9 mouse cellular contexts compared by ENCODE assay signal in genomic region chr11:120369656-120370055, GRCm38 (mm10). TPM values are rescaled to one million over a fixed set of nuclear protein-coding genes. Genes with fewer than 3 reads are reported as not detected.
DNase-seq lines count a peak whose midpoint lies in the region; ATAC-seq and TF ChIP-seq lines count a peak whose summit lies in the region.
"Had no signal": no experiment of that assay in that cellular context is flagged by ENCODE, and none has a peak within 500 bp of the region (broad histone marks: within the 10 kb centered on the region; RNA-seq: fewer than 3 reads in every experiment).

No protein-coding gene starts in this region.

- H3K9me3 ChIP-seq in forebrain, embryonic 16.5 days (ENCODE audit: control insufficient read depth, low read length): no peaks in the 10 kb centered on the region
- H3K9me3 ChIP-seq in hindbrain, embryonic 15.5 days: no peaks in the 10 kb centered on the region
- no peaks in the 10 kb centered on the region for H3K9me3 ChIP-seq in limb, embryonic 14.5 days (ENCODE audit: control insufficient read depth, low read length)
- no peaks in the 10 kb centered on the region for H3K9me3 ChIP-seq in midbrain, embryonic 14.5 days (ENCODE audit: control insufficient read depth, low read length)
- no peaks in the 10 kb centered on the region for H3K9me3 ChIP-seq in stomach, embryonic 14.5 days (ENCODE audit: control insufficient read depth, low read depth, low read length)
- H3K9me3 ChIP-seq: limb, embryonic 15.5 days had no signal

- H3K4me2 ChIP-seq in forebrain, embryonic 16.5 days (ENCODE audit: low read length): no peak overlapping the region
- no peak overlapping the region for H3K4me2 ChIP-seq in hindbrain, embryonic 15.5 days
- no peak overlapping the region for H3K4me2 ChIP-seq in limb, embryonic 14.5 days (replicated peaks; ENCODE audit: low read depth, low read length, severe bottlenecking)
- no peak overlapping the region for H3K4me2 ChIP-seq in midbrain, embryonic 14.5 days (ENCODE audit: low read length)
- H3K4me2 ChIP-seq in stomach, embryonic 14.5 days (replicated peaks; ENCODE audit: low read depth, low read length): no peak overlapping the region
- H3K4me2 ChIP-seq: limb, embryonic 15.5 days had no signal

- H3K27me3 ChIP-seq in forebrain, embryonic 16.5 days (replicated peaks; ENCODE audit: control insufficient read depth, insufficient read depth, low read length): no peaks in the 10 kb centered on the region
- H3K27me3 ChIP-seq in hindbrain, embryonic 15.5 days: no peaks in the 10 kb centered on the region
- H3K27me3 ChIP-seq in limb, embryonic 14.5 days (ENCODE audit: control insufficient read depth, insufficient read depth, low read length): no peaks in the 10 kb centered on the region
- H3K27me3 ChIP-seq in midbrain, embryonic 14.5 days (ENCODE audit: control insufficient read depth, insufficient read depth, low read length): no peaks in the 10 kb centered on the region
- no peaks in the 10 kb centered on the region for H3K27me3 ChIP-seq in stomach, embryonic 14.5 days (ENCODE audit: control insufficient read depth, insufficient read depth, low read length)
- H3K27me3 ChIP-seq: limb, embryonic 15.5 days had no signal

- ATAC-seq in forebrain, embryonic 16.5 days: peak; percentile 49
- ATAC-seq in hindbrain, embryonic 15.5 days (ENCODE audit: low FRiP score, low read depth): peak; percentile 43; the same call in 1 of the 2 replicates
- peak; percentile 66 for ATAC-seq in limb, embryonic 14.5 days (ENCODE audit: low FRiP score, low read depth)
- peak; percentile 39; the same call in 1 of the 2 replicates for ATAC-seq in midbrain, embryonic 14.5 days (ENCODE audit: low FRiP score, low TSS enrichment)
- ATAC-seq in stomach, embryonic 14.5 days (ENCODE audit: insufficient number of reproducible peaks, insufficient read depth, low FRiP score, low read depth): peak; percentile 74

- no peak for TF ChIP-seq POLR2A in limb, embryonic 14.5 days (IDR thresholded peaks at IDR 0.05; ENCODE audit: borderline replicate concordance, extremely low read depth, insufficient read depth, insufficient read length)

- no peak overlapping the region for H3K9ac ChIP-seq in forebrain, embryonic 16.5 days (replicated peaks; ENCODE audit: low read depth, low read length)
- H3K9ac ChIP-seq in hindbrain, embryonic 15.5 days: no peak overlapping the region
- H3K9ac ChIP-seq in limb, embryonic 14.5 days (ENCODE audit: low read depth, low read length, severe bottlenecking): no peak overlapping the region
- H3K9ac ChIP-seq in midbrain, embryonic 14.5 days (replicated peaks; ENCODE audit: low read length): no peak overlapping the region; the same call in 1 of the 2 replicates
- H3K9ac ChIP-seq in stomach, embryonic 14.5 days (replicated peaks; ENCODE audit: low read depth, low read length): no peak overlapping the region
- H3K9ac ChIP-seq: limb, embryonic 15.5 days had no signal

- no peak overlapping the region for H3K4me3 ChIP-seq in forebrain, embryonic 16.5 days (replicated peaks; ENCODE audit: low read length)
- H3K4me3 ChIP-seq in hindbrain, embryonic 15.5 days: no peak overlapping the region
- H3K4me3 ChIP-seq in limb, embryonic 14.5 days (replicated peaks; ENCODE audit: low read length): no peak overlapping the region
- no peak overlapping the region for H3K4me3 ChIP-seq in midbrain, embryonic 14.5 days (replicated peaks; ENCODE audit: low read depth, low read length)
- H3K4me3 ChIP-seq in stomach, embryonic 14.5 days (ENCODE audit: low read depth, low read length): no peak overlapping the region
- H3K4me3 ChIP-seq: limb, embryonic 15.5 days had no signal

- H3K27ac ChIP-seq in forebrain, embryonic 16.5 days (ENCODE audit: low read length): no peak overlapping the region
- no peak overlapping the region for H3K27ac ChIP-seq in hindbrain, embryonic 15.5 days (replicated peaks)
- H3K27ac ChIP-seq in limb, embryonic 14.5 days (replicated peaks; ENCODE audit: low read depth, low read length): no peak overlapping the region
- peak overlapping the region; percentile 2; the same call in 1 of the 2 replicates for H3K27ac ChIP-seq in midbrain, embryonic 14.5 days (replicated peaks; ENCODE audit: low read depth, low read length)
- peak overlapping the region; percentile 11; the same call in 1 of the 2 replicates for H3K27ac ChIP-seq in stomach, embryonic 14.5 days (ENCODE audit: low read length)
- H3K27ac ChIP-seq: limb, embryonic 15.5 days had no signal

- peaks cover 21% of the 10 kb centered on the region for H3K4me1 ChIP-seq in forebrain, embryonic 16.5 days (replicated peaks; ENCODE audit: control insufficient read depth, insufficient read depth, low read length)
- H3K4me1 ChIP-seq in hindbrain, embryonic 15.5 days (replicated peaks): peaks cover 21% of the 10 kb centered on the region
- H3K4me1 ChIP-seq in limb, embryonic 14.5 days (ENCODE audit: control insufficient read depth, insufficient read depth, low read length): no peaks in the 10 kb centered on the region
- H3K4me1 ChIP-seq in midbrain, embryonic 14.5 days (ENCODE audit: control insufficient read depth, insufficient read depth, low read length): peaks cover 22% of the 10 kb centered on the region
- peaks cover 2% of the 10 kb centered on the region; the same call in 1 of the 2 replicates for H3K4me1 ChIP-seq in stomach, embryonic 14.5 days (ENCODE audit: control insufficient read depth, insufficient read depth, low read length)

- 28% methylated on average over 8 of the region's 8 CpGs for WGBS in forebrain, embryonic 16.5 days
- 34% methylated on average over 8 of the region's 8 CpGs for WGBS in hindbrain, embryonic 15.5 days
- WGBS in limb, embryonic 14.5 days: 36% methylated on average over 8 of the region's 8 CpGs
- 34% methylated on average over 8 of the region's 8 CpGs for WGBS in midbrain, embryonic 14.5 days
- 32% methylated on average over 8 of the region's 8 CpGs for WGBS in stomach, embryonic 14.5 days

- peaks cover 17% of the 10 kb centered on the region for H3K36me3 ChIP-seq in forebrain, embryonic 16.5 days (ENCODE audit: control insufficient read depth, insufficient read depth)
- peaks cover 41% of the 10 kb centered on the region for H3K36me3 ChIP-seq in hindbrain, embryonic 15.5 days
- peaks cover 58% of the 10 kb centered on the region for H3K36me3 ChIP-seq in limb, embryonic 14.5 days (ENCODE audit: control insufficient read depth, insufficient read depth, low read length)
- H3K36me3 ChIP-seq in midbrain, embryonic 14.5 days (ENCODE audit: control insufficient read depth, insufficient read depth, low read length): peaks cover 59% of the 10 kb centered on the region
- H3K36me3 ChIP-seq in stomach, embryonic 14.5 days (ENCODE audit: control insufficient read depth, insufficient read depth, low read length): peaks cover 52% of the 10 kb centered on the region

- peak; percentile 48 to 59 for DNase-seq in cerebellum, postnatal 25 days
- no peak for DNase-seq in cerebellum, adult 8-10 months
- peak; percentile 84 for DNase-seq in adrenal gland, postnatal 14 days
- no peak for DNase-seq in limb, embryonic 14.5 days (ENCODE audit: low spot score)
- peak; percentile 79 for DNase-seq in midbrain, embryonic 14.5 days

RNA-seq across cellular contexts. Expression of gene Fscn2, which starts 8.3 kb away (rescaled TPM):
- total RNA-seq in adrenal gland, postnatal 14 days (2021): 0.37 and 0.71 TPM in 2 replicates
- polyA plus RNA-seq in forebrain, embryonic 16.5 days (2015; fragmentation: Nextera tagmentation; extraction: Ambion mirVana): 1.3 and 1.5 TPM in 2 replicates
- 0.88 and 1.6 TPM in 2 replicates for polyA plus RNA-seq in hindbrain, embryonic 15.5 days (2015; fragmentation: Nextera tagmentation; extraction: Ambion mirVana)
- 0.32 and 0.36 TPM in 2 replicates for polyA plus RNA-seq in limb, embryonic 14.5 days (2012; rRNA removed)
- 0.88 and 1.6 TPM in 2 replicates for polyA plus RNA-seq in limb, embryonic 14.5 days (2014; fragmentation: Nextera tagmentation; extraction: Ambion mirVana)
- 1.7 and 2.5 TPM in 2 replicates for polyA plus RNA-seq in midbrain, embryonic 14.5 days (2014; fragmentation: Nextera tagmentation; extraction: Ambion mirVana)
- 0.30 and 0.59 TPM in 2 replicates for polyA plus RNA-seq in stomach, embryonic 14.5 days (2014; fragmentation: Nextera tagmentation; extraction: Ambion mirVana)

RNA-seq across cellular contexts. Expression of gene Faap100, which starts 8.9 kb away (rescaled TPM):
- 18.7 and 24.6 TPM in 2 replicates for total RNA-seq in adrenal gland, postnatal 14 days (2021)
- polyA plus RNA-seq in forebrain, embryonic 16.5 days (2015; fragmentation: Nextera tagmentation; extraction: Ambion mirVana): 72.7 and 95.3 TPM in 2 replicates
- 95.4 and 110 TPM in 2 replicates for polyA plus RNA-seq in hindbrain, embryonic 15.5 days (2015; fragmentation: Nextera tagmentation; extraction: Ambion mirVana)
- polyA plus RNA-seq in limb, embryonic 14.5 days (2012; rRNA removed): 45.0 and 64.7 TPM in 2 replicates
- polyA plus RNA-seq in limb, embryonic 14.5 days (2014; fragmentation: Nextera tagmentation; extraction: Ambion mirVana): 33.9 and 42.0 TPM in 2 replicates
- 95.9 and 114 TPM in 2 replicates for polyA plus RNA-seq in midbrain, embryonic 14.5 days (2014; fragmentation: Nextera tagmentation; extraction: Ambion mirVana)
- 35.7 and 40.2 TPM in 2 replicates for polyA plus RNA-seq in stomach, embryonic 14.5 days (2014; fragmentation: Nextera tagmentation; extraction: Ambion mirVana)

RNA-seq across cellular contexts. Expression of gene Actg1, which starts 21.3 kb away (rescaled TPM):
- 1,064 and 1,109 TPM in 2 replicates for total RNA-seq in adrenal gland, postnatal 14 days (2021)
- polyA plus RNA-seq in forebrain, embryonic 16.5 days (2015; fragmentation: Nextera tagmentation; extraction: Ambion mirVana): 4,159 and 4,175 TPM in 2 replicates
- polyA plus RNA-seq in hindbrain, embryonic 15.5 days (2015; fragmentation: Nextera tagmentation; extraction: Ambion mirVana): 3,943 and 4,131 TPM in 2 replicates
- polyA plus RNA-seq in limb, embryonic 14.5 days (2012; rRNA removed): 1,359 and 1,631 TPM in 2 replicates
- 2,223 and 2,513 TPM in 2 replicates for polyA plus RNA-seq in limb, embryonic 14.5 days (2014; fragmentation: Nextera tagmentation; extraction: Ambion mirVana)
- polyA plus RNA-seq in midbrain, embryonic 14.5 days (2014; fragmentation: Nextera tagmentation; extraction: Ambion mirVana): 4,502 and 4,930 TPM in 2 replicates
- 2,902 and 3,014 TPM in 2 replicates for polyA plus RNA-seq in stomach, embryonic 14.5 days (2014; fragmentation: Nextera tagmentation; extraction: Ambion mirVana)

Comparison
In these comparisons a context has a peak if more than half of its experiments do, and no peak if none do; other contexts are left out.
1. DNase-seq: peak in cerebellum, postnatal 25 days (2 of 2), adrenal gland, postnatal 14 days (single experiment) and midbrain, embryonic 14.5 days (single experiment); none in cerebellum, adult 8-10 months (single experiment) and limb, embryonic 14.5 days (single experiment).
2. H3K27ac ChIP-seq: peak in midbrain, embryonic 14.5 days (single experiment) and stomach, embryonic 14.5 days (single experiment); none in forebrain, embryonic 16.5 days (single experiment), hindbrain, embryonic 15.5 days (single experiment) and limb, embryonic 14.5 days (single experiment).
3. Peak in every context shown above with its lines, with median percentiles within 50 percentile points of each other: ATAC-seq.